In the genomic region with DNA sequence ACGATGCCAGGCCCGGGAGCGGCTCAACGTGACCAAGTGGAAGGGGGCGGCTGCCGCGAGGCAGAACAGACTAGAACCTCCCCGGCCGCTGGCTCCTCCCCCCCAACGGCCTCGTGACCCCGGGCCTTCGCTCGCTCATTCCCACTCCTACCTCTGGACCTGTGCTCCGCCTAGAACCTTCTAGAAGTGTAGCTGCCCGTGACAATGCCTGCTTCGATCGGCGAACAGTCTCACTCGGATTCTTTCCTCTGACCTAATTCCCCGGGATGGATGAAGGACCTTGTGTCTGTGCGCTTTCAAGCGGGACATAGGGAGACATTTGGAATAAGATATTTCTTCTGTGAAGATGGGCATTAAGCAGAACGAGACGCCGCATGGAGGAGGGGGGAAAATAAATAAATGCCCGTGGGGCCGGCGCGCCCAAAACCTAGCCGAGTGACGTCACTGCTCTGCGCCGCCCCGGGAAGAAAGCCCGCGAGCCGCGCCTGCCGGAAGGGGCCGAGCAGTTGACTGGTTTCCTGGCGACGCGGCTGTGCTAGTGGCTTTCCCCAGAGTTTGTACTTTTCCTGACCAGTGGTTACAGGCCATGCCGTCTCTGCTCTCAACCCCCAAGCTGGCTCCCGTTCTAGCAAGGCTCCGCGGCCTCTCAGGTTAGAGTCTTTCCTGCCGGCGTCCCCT, we compare ENCODE assay signal across 8 mouse cellular contexts. TPM values are rescaled to one million over a fixed set of nuclear protein-coding genes. Genes with fewer than 3 reads are reported as not detected.
DNase-seq lines count a peak whose midpoint lies in the region; ATAC-seq lines count a peak whose summit lies in the region.

A gene (minus strand): TSS at position 440 of the 678 bp plus-strand sequence.
A gene (plus strand): TSS at position 501 of the 678 bp plus-strand sequence.

- peak within 1 kb of the TSS; percentile 71 for H3K4me2 ChIP-seq in hindbrain, embryonic 12.5 days (replicated peaks)

- H3K36me3 ChIP-seq in hindbrain, embryonic 12.5 days = no peaks in the 10 kb centered on the region

- DNase-seq in Muller cell, postnatal 12 days (ENCODE audit: inconsistent ontology term) = peak; percentile 99
- peak; percentile 95 for DNase-seq in cerebellum, adult 9-11 months
- peak; percentile 93 to 96 for DNase-seq in frontal cortex, postnatal 10 days (ENCODE audit: low spot score in 2 of 2)
- DNase-seq in layer of hippocampus, postnatal 14 days (ENCODE audit: low spot score in 2 of 2) = peak; percentile 97 to 99
- peak; percentile 99 for DNase-seq in lung, postnatal 14 days
- DNase-seq in retina, adult 2 months (ENCODE audit: low read depth, low spot score) = peak; percentile 95
- DNase-seq in thymus, postnatal 36 days = peak; percentile 95 to 97

- ATAC-seq in hindbrain, embryonic 12.5 days (ENCODE audit: low FRiP score) = peak; percentile 99

- under 1% methylated on average over 50 of the region's 50 CpGs for WGBS in hindbrain, embryonic 12.5 days

- H3K9me3 ChIP-seq in hindbrain, embryonic 12.5 days (replicated peaks) = no peaks in the 10 kb centered on the region

- H3K4me3 ChIP-seq in hindbrain, embryonic 12.5 days = peak within 1 kb of the TSS; percentile 91

- peaks cover 22% of the 10 kb centered on the region for H3K4me1 ChIP-seq in hindbrain, embryonic 12.5 days

- peak within 1 kb of the TSS; percentile 95 for H3K9ac ChIP-seq in hindbrain, embryonic 12.5 days

- H3K27me3 ChIP-seq in hindbrain, embryonic 12.5 days = no peaks in the 10 kb centered on the region

- H3K27ac ChIP-seq in hindbrain, embryonic 12.5 days = peak within 1 kb of the TSS; percentile 93

RNA-seq across cellular contexts. Expression of the first gene that starts in this region (rescaled TPM):
- polyA plus RNA-seq in hindbrain, embryonic 12.5 days (2016; fragmentation: Nextera tagmentation; extraction: Ambion mirVana) = 194 TPM in 2 replicates
- 100 to 1,000 TPM; 155 to 183 TPM for total RNA-seq in layer of hippocampus, postnatal 14 days (2021)

RNA-seq across cellular contexts. Expression of the second gene that starts in this region (rescaled TPM):
- 11.4 and 11.6 TPM in 2 replicates for polyA plus RNA-seq in hindbrain, embryonic 12.5 days (2016; fragmentation: Nextera tagmentation; extraction: Ambion mirVana)
- 10 to 100 TPM; 12.3 to 13.8 TPM for total RNA-seq in layer of hippocampus, postnatal 14 days (2021)

Comparison
In these comparisons a context has a peak if more than half of its experiments do, and no peak if none do; other contexts are left out.
1. Peak in every context shown above with its lines: DNase-seq, ATAC-seq, H3K4me3 ChIP-seq and H3K27ac ChIP-seq.